Mouse (Mus musculus): ENCODE data around the gene Tsks. TPM values are rescaled to one million over a fixed set of nuclear protein-coding genes. Genes with fewer than 3 reads are reported as not detected.

Gene Tsks
- total and polyA plus RNA-seq, 3 experiments: 0.08 TPM; not detected in 2

GRCm38 (mm10) chr7:44971142-44971541 is 28.1 kb downstream of the Tsks start:
- no peak for TF ChIP-seq CHD1 (IDR thresholded peaks at IDR 0.05; ENCODE audit: low read depth, low read length)
- TF ChIP-seq ZC3H11A (IDR thresholded peaks at IDR 0.05; ENCODE audit: low read depth, low read length): no peak
- TF ChIP-seq NELFE (IDR thresholded peaks at IDR 0.05; ENCODE audit: low read depth, low read length): no peak
- TF ChIP-seq USF2 (IDR thresholded peaks at IDR 0.05; ENCODE audit: borderline replicate concordance in 1 of 2, insufficient read depth in 1 of 2, low read depth in 1 of 2, low read length in 2 of 2): no peak
- TF ChIP-seq MAFK (IDR thresholded peaks at IDR 0.05; ENCODE audit: borderline replicate concordance, low read depth, low read length): no peak
- TF ChIP-seq MAZ (IDR thresholded peaks at IDR 0.05; ENCODE audit: low read depth, low read length): no peak
- no peak for TF ChIP-seq MXI1 (IDR thresholded peaks at IDR 0.05; ENCODE audit: low read depth, low read length)

GRCm38 (mm10) chr7:44973415-44974130 is 30.6 kb downstream of the Tsks start:
- no peak overlapping the region for H3K27ac ChIP-seq (ENCODE audit: control insufficient read depth, low read depth, low read length)
- H3K79me2 ChIP-seq (ENCODE audit: control insufficient read depth, insufficient read depth, low read length, poor library complexity): no peaks in the 10 kb centered on the region
- no peak overlapping the region for H3K9ac ChIP-seq (ENCODE audit: control insufficient read depth, low read depth, low read length, poor library complexity, severe bottlenecking)
- H3K9me3 ChIP-seq (replicated peaks; ENCODE audit: insufficient read depth, low read length): no peaks in the 10 kb centered on the region
- peaks cover 0 to 8% of the 10 kb centered on the region in 2 experiments; a peak in 1 of 4 replicates for H3K4me1 ChIP-seq (ENCODE audit: control insufficient read depth in 1 of 2, insufficient read depth in 2 of 2, low read length in 2 of 2)
- DNase-seq (ENCODE audit: low read depth, low spot score): no peak
- no peak overlapping the region for H3K4me3 ChIP-seq (ENCODE audit: control insufficient read depth in 1 of 2, insufficient read depth in 1 of 2, low read depth in 2 of 2, low read length in 2 of 2)
- no peaks in the 10 kb centered on the region for H3K27me3 ChIP-seq (ENCODE audit: control insufficient read depth in 1 of 2, insufficient read depth in 2 of 2, low read length in 2 of 2)
- peaks cover 0 to 5% of the 10 kb centered on the region in 2 experiments; a peak in 2 of 4 replicates for H3K36me3 ChIP-seq (ENCODE audit: control insufficient read depth in 1 of 2, insufficient read depth in 2 of 2, low read length in 2 of 2)
- TF ChIP-seq BHLHE40 (IDR thresholded peaks at IDR 0.05; ENCODE audit: borderline replicate concordance, low read depth, low read length) (no peak), RCOR1 (IDR thresholded peaks at IDR 0.05; ENCODE audit: low read depth, low read length) (no peak), MAZ (IDR thresholded peaks at IDR 0.05; ENCODE audit: low read depth, low read length) (no peak), GABPA (IDR thresholded peaks at IDR 0.05; ENCODE audit: low read depth, low read length) (no peak), TBP (IDR thresholded peaks at IDR 0.05; ENCODE audit: low read depth, low read length) (no peak), JUND (IDR thresholded peaks at IDR 0.05; ENCODE audit: low read depth, low read length) (no peak), USF1 (IDR thresholded peaks at IDR 0.05; ENCODE audit: low read depth, low read length) (no peak)

More at GRCm38 (mm10) chr7:44971142-44971541, 28.1 kb downstream of the Tsks start:
- Histone ChIP-seq H3K27ac (ENCODE audit: control insufficient read depth, low read depth, low read length) (no peak overlapping the region), H3K36me3 (ENCODE audit: control insufficient read depth in 1 of 2, insufficient read depth in 2 of 2, low read length in 2 of 2) (no peaks in the 10 kb centered on the region; a peak in 2 of 4 replicates), H3K4me3 (ENCODE audit: control insufficient read depth in 1 of 2, insufficient read depth in 1 of 2, low read depth in 2 of 2, low read length in 2 of 2) (no peak overlapping the region), H3K9me3 (replicated peaks; ENCODE audit: insufficient read depth, low read length) (no peaks in the 10 kb centered on the region), H3K4me1 (ENCODE audit: control insufficient read depth in 1 of 2, insufficient read depth in 2 of 2, low read length in 2 of 2) (peaks cover 0 to 8% of the 10 kb centered on the region in 2 experiments; a peak in 1 of 4 replicates), H3K27me3 (ENCODE audit: control insufficient read depth in 1 of 2, insufficient read depth in 2 of 2, low read length in 2 of 2) (no peaks in the 10 kb centered on the region), H3K9ac (ENCODE audit: control insufficient read depth, low read depth, low read length, poor library complexity, severe bottlenecking) (no peak overlapping the region), H3K79me2 (ENCODE audit: control insufficient read depth, insufficient read depth, low read length, poor library complexity) (no peaks in the 10 kb centered on the region)
- DNase-seq (ENCODE audit: low read depth, low spot score): no peak
